Mouse (Mus musculus) brain, embryonic 14.5 days (tissue): ENCODE measurements around the gene Kcnab3.

Source experiments
- CTCF ChIP-seq: fragments of 200-500 bp; IDR thresholded peaks from 2 replicates; pipeline ENCODE4 v1.5.1; 2012; ENCODE audit warnings: inconsistent platforms, mild to moderate bottlenecking, moderate library complexity, borderline replicate concordance; ENCODE audit not compliant: insufficient read depth, insufficient read length; ENCODE audit errors: extremely low read depth
- POLR2A ChIP-seq: fragments of 200-500 bp; IDR thresholded peaks from 2 replicates; pipeline ENCODE4 v1.6.1; 2012; ENCODE audit warnings: mild to moderate bottlenecking, inconsistent platforms, borderline replicate concordance; ENCODE audit not compliant: poor library complexity, insufficient read depth, insufficient read length, severe bottlenecking; ENCODE audit errors: extremely low read depth

DNA sequence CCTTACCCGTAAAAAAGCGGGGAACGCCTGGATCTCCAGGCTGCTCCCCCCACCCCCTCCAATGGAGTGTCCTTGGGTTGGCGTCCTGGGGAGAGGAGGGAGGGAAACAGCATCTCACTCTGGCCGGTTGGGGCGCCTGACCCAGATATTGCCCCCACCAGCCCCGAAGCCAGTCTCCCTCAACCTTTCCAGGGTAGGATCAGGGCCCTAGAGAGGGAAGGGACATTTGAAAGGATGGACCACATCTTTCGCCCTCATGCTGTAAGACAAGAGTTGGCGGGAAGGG, 1.0 kb downstream of the Kcnab3 start:
- TF ChIP-seq CTCF (no peak), POLR2A (no peak)
